Mouse (Mus musculus) c-Kit-positive CD71-positive TER-119-negative erythroid progenitor cells, embryonic 14.5 days (primary cell): ENCODE results near the gene Adcy7.
A peak's percentile ranks its signal among the peaks of the same experiment; 100 is the strongest.

Experiments used
- DNase-seq: peaks from one replicate; pipeline ENCODE4 v3.0.0-alpha.2; 2013; ENCODE audit warnings: low read depth

Gene Adcy7

GRCm38 (mm10) chr8:88330816-88331215 is 58.6 kb downstream of the Adcy7 start:
- no peak for DNase-seq

- DNase-seq: no peak
These were observed 62.2 kb downstream of the Adcy7 start for GRCm38 (mm10) chr8:88334384-88334783.

GRCm38 (mm10) chr8:88334975-88335374 is 62.8 kb downstream of the Adcy7 start:
- peak; percentile 45 for DNase-seq

- no peak for DNase-seq
These were observed 67.0 kb downstream of the Adcy7 start for GRCm38 (mm10) chr8:88339221-88339620.

- no peak for DNase-seq
These were observed 67.9 kb downstream of the Adcy7 start for GRCm38 (mm10) chr8:88339887-88340695.

GRCm38 (mm10) chr8:88342026-88342425 is 69.8 kb downstream of the Adcy7 start:
- DNase-seq: no peak

- DNase-seq: no peak
These were observed 76.8 kb downstream of the Adcy7 start for GRCm38 (mm10) chr8:88349046-88349445.

GRCm38 (mm10) chr8:88357226-88357933 is 85.2 kb downstream of the Adcy7 start:
- DNase-seq: no peak

GRCm38 (mm10) chr8:88357946-88358345 is 85.7 kb downstream of the Adcy7 start:
- DNase-seq: no peak

- no peak for DNase-seq
These were observed 87.8 kb downstream of the Adcy7 start for GRCm38 (mm10) chr8:88359959-88360358.

- peak; percentile 31 for DNase-seq
These were observed 89.0 kb downstream of the Adcy7 start for GRCm38 (mm10) chr8:88361044-88361707.

GRCm38 (mm10) chr8:88361708-88362428 is 89.7 kb downstream of the Adcy7 start, which contains the start of gene Brd7:
Brd7 (minus strand) TSS chr8:88362194.
- DNase-seq: peak; percentile 42

GRCm38 (mm10) chr8:88362446-88363150 is 90.4 kb downstream of the Adcy7 start:
- DNase-seq: peak; percentile 74

- no peak for DNase-seq
These were observed 97.0 kb downstream of the Adcy7 start for GRCm38 (mm10) chr8:88369221-88369620.

- DNase-seq: no peak
These were observed 97.6 kb downstream of the Adcy7 start for GRCm38 (mm10) chr8:88369805-88370204.

GRCm38 (mm10) chr8:88371522-88371921 is 99.3 kb downstream of the Adcy7 start:
- no peak for DNase-seq

- no peak for DNase-seq
These were observed 104.8 kb downstream of the Adcy7 start for GRCm38 (mm10) chr8:88376836-88377582.
